Mouse (Mus musculus) olfactory bulb, adult 2 months (tissue): ENCODE measurements at regions not wholly inside any gene's neighbourhood (a gene's known extent, or its start where the extent isn't known, plus 50 kb on each side); places are given as distances from the start of the nearest gene placed in this dataset.

Experiments
- CTCF ChIP-seq: fragments of 200-500 bp; IDR thresholded peaks from 2 replicates; pipeline ENCODE4 v1.5.1; 2012; ENCODE audit warnings: low read depth, mild to moderate bottlenecking, low read length, moderate library complexity; ENCODE audit not compliant: insufficient read depth
- POLR2A ChIP-seq: fragments of 200-500 bp; IDR thresholded peaks from 2 replicates; pipeline ENCODE4 v1.6.1; 2012; ENCODE audit warnings: mild to moderate bottlenecking, low read depth, low read length, moderate library complexity; ENCODE audit not compliant: insufficient read depth

- no peak for TF ChIP-seq CTCF
- no peak for TF ChIP-seq POLR2A
Measured at GRCm38 (mm10) chr1:137374641-137375040, 414.4 kb upstream of the Nr5a2 start.
